Mouse (Mus musculus): ENCODE data around the gene Spag6. TPM values are rescaled to one million over a fixed set of nuclear protein-coding genes. Genes with fewer than 3 reads are reported as not detected.

Spag6 gene
- polyA plus RNA-seq, 1 experiment from 2014 or later: 0.32 TPM

DNA sequence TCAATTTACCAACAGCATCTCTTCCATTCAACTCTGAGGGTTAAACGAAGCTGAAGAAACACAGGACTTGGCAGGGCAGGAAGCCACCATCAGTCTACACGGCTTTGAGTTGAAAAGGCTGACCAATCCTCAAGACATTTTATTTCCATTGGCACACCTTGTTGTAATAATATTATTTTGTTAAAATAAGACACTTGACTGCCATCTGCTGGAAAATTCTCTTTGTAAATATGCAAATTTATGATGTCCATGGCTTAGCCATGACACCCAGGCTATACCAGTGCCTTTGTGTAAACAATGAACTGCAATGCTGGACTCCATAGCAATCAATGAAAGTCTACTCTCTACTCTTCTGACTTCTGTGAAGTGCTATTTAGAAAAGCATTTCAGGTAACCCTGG is 62.3 kb downstream of the Spag6 start:
- no peaks in the 10 kb centered on the region for H3K9me3 ChIP-seq (replicated peaks)
- H3K4me2 ChIP-seq: no peak overlapping the region
- no peak overlapping the region for H3K9ac ChIP-seq
- WGBS: 56% methylated on average over 2 of the region's 2 CpGs
- H3K36me3 ChIP-seq (ENCODE audit: poor library complexity, severe bottlenecking): no peaks in the 10 kb centered on the region
- peaks cover 6% of the 10 kb centered on the region; the same call in 1 of the 2 replicates for H3K27me3 ChIP-seq
- no peak for ATAC-seq
- no peaks in the 10 kb centered on the region for H3K4me1 ChIP-seq
- H3K27ac ChIP-seq: no peak overlapping the region
- no peak overlapping the region for H3K4me3 ChIP-seq

DNA sequence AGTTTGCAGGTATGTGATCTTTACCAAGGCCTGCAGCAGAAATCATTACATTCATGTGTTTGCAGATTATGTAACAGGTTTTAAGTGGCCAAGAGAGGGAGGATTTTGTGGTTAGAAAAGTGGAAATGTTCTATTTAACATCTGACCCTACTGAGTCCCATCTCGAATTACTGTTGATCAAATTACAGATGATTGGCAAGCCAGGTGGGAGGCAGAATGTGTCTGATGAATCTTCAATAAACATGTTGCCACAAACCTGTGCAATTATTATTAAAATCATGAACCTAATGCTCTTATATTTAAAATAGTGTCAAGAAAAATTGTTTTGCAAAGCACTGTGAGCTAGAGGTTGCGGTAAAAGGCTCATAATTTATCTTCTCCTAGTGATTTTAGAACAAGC is 71.0 kb downstream of the Spag6 start:
- no peak for ATAC-seq
- peaks cover 4% of the 10 kb centered on the region; the same call in 1 of the 2 replicates for H3K4me1 ChIP-seq

DNA sequence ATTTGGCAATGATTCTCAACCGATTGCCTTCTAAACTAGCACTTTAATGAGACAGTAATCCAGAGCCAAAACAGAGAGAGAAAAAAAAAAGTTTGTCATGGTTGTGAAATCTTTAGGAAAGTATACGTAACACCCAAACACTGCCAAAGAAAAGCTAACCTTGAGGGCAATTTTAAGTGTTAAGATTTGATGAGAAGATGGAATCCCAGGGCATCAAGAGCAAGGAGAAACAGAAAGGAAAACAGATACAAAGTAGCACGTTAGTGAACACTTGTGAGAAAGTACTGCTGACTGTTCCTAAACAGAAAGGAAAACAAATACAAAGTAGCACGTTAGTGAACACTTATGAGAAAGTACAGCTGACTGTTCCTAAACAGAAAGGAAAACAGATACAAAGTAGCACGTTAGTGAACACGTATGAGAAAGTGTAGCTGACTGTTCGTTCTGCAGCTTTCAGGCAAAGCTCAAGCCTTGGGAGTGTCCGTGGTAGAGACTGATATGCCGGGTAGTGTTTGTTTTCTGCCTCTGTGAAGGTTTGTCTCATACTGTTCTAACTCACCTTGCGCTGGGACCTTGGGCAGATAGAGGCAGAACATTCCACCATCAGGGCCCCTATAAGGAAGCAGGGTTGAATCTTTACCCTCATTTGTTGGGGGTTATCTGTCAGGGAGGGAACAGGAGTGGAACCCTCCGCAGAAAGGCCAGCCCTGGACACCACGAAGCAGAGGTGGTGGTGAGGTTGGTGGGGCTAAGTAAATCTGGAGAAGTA is 71.8 kb downstream of the Spag6 start:
- no peak overlapping the region for H3K27ac ChIP-seq
- no peaks in the 10 kb centered on the region for H3K36me3 ChIP-seq (ENCODE audit: poor library complexity, severe bottlenecking)
- H3K9me3 ChIP-seq (replicated peaks): no peaks in the 10 kb centered on the region
- H3K4me3 ChIP-seq: no peak overlapping the region
- peaks cover 7% of the 10 kb centered on the region; the same call in 1 of the 2 replicates for H3K27me3 ChIP-seq
- H3K4me2 ChIP-seq: peak overlapping the region; percentile 69
- WGBS: 55% methylated on average over 12 of the region's 12 CpGs
- H3K9ac ChIP-seq: no peak overlapping the region
- H3K4me1 ChIP-seq: peaks cover 4% of the 10 kb centered on the region; the same call in 1 of the 2 replicates
- no peak for ATAC-seq

More for the DNA sequence above, 71.0 kb downstream of the Spag6 start:
- Histone ChIP-seq H3K4me2 (no peak overlapping the region), H3K9me3 (replicated peaks) (no peaks in the 10 kb centered on the region), H3K4me3 (no peak overlapping the region), H3K9ac (no peak overlapping the region), H3K27ac (no peak overlapping the region), H3K36me3 (ENCODE audit: poor library complexity, severe bottlenecking) (no peaks in the 10 kb centered on the region), H3K27me3 (peaks cover 9% of the 10 kb centered on the region; the same call in 1 of the 2 replicates)
- 82% methylated on average over 2 of the region's 2 CpGs for WGBS

DNA sequence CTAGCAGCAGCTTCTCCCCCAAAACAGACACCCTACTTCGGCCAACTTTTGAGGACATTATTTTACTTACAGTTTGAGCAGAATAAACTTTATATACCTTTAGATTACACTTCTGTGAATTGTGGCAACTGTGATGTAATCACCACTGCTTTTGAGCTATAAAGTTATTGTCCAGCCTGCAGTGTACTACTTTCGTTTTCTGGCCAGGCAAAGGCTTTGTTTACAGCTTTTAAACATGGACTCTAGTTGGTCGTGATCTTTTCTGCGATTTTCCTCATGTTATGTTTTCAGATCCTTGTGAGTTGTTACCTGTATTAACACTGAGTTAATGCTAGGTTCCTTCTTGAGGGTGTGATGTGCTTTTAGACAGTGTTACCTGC is 72.6 kb downstream of the Spag6 start:
- Histone ChIP-seq H3K9ac (peak overlapping the region; percentile 89), H3K36me3 (ENCODE audit: poor library complexity, severe bottlenecking) (no peaks in the 10 kb centered on the region), H3K9me3 (replicated peaks) (no peaks in the 10 kb centered on the region), H3K4me2 (peak overlapping the region; percentile 69), H3K4me3 (peak overlapping the region; percentile 64), H3K27ac (peak overlapping the region; percentile 91; the same call in 1 of the 2 replicates), H3K4me1 (peaks cover 4% of the 10 kb centered on the region; the same call in 1 of the 2 replicates), H3K27me3 (0 out of 2 replicates have a peak, but pooled peaks cover 3% of the 10 kb centered on the region)
- no peak for ATAC-seq
- 44% methylated on average over 4 of the region's 4 CpGs for WGBS

DNA sequence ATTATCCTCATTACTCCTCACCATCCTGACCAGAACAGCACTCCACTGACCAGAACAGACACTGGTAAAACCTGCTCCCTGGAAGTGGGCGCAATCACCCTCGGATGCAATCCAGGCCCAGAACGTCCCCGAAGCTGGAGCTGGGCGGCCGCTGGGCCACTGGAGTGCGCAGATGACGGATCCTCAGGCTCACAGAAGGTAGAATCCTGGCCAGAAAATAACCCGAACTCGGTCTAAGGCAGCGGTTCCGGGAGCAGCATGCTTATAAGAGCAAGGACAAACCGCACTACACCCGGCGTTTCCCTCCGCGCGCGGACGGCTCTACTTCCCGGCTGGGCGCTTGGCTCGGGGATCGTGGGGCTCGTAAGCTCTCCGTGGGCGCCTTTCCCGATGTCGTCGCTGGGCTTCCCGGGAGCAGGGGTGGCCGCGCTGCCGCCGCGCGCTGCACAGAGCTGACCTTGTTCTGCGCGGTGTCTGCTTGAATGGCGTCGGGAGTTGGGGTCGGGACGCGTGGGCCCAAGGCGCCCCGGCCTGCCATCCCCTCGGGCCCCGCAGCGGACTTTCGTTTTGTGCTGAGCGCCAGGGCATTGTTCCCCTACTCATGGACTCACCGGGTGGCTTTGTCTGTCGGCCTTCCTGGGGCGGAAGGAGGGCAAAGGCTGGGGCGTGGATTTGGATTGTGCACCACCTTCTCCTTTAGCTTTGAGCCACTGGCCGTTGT is 73.1 kb downstream of the Spag6 start:
- peak overlapping the region; percentile 91 for H3K27ac ChIP-seq
- H3K27me3 ChIP-seq: 0 out of 2 replicates have a peak, but pooled peaks cover 3% of the 10 kb centered on the region
- H3K36me3 ChIP-seq (ENCODE audit: poor library complexity, severe bottlenecking): no peaks in the 10 kb centered on the region
- ATAC-seq: peak; percentile 93
- under 1% methylated on average over 56 of the region's 56 CpGs for WGBS
- H3K9ac ChIP-seq: peak overlapping the region; percentile 89
- H3K4me3 ChIP-seq: peak overlapping the region; percentile 64
- H3K4me2 ChIP-seq: peak overlapping the region; percentile 69
- no peaks in the 10 kb centered on the region for H3K9me3 ChIP-seq (replicated peaks)
- peaks cover 4% of the 10 kb centered on the region; the same call in 1 of the 2 replicates for H3K4me1 ChIP-seq

DNA sequence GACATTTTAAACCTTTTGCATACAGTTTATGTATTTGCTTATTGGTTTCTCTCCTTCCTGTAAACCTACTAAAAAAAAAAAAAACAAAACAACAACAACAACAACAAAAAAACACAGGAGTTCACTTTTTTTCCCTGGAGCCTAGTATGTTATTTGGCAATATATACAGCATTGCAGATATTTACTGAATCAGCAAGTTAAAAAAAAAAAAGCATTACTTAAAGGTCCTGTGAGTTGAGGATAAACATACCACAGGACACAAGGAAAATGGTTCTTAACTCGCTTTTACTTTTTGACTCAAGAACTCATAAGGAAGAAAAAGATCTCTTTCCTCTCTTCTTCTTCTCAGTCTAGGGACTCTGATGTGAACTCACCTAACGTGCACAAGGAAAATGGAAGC is 74.6 kb downstream of the Spag6 start:
- H3K9me3 ChIP-seq (replicated peaks): no peaks in the 10 kb centered on the region
- 89% methylated on average over 2 of the region's 2 CpGs for WGBS
- H3K4me1 ChIP-seq: peaks cover 4% of the 10 kb centered on the region; the same call in 1 of the 2 replicates
- no peak for ATAC-seq
- no peak overlapping the region for H3K4me3 ChIP-seq
- no peak overlapping the region for H3K27ac ChIP-seq
- H3K36me3 ChIP-seq (ENCODE audit: poor library complexity, severe bottlenecking): no peaks in the 10 kb centered on the region
- H3K9ac ChIP-seq: no peak overlapping the region
- no peak overlapping the region for H3K4me2 ChIP-seq
- 0 out of 2 replicates have a peak, but pooled peaks cover 3% of the 10 kb centered on the region for H3K27me3 ChIP-seq

DNA sequence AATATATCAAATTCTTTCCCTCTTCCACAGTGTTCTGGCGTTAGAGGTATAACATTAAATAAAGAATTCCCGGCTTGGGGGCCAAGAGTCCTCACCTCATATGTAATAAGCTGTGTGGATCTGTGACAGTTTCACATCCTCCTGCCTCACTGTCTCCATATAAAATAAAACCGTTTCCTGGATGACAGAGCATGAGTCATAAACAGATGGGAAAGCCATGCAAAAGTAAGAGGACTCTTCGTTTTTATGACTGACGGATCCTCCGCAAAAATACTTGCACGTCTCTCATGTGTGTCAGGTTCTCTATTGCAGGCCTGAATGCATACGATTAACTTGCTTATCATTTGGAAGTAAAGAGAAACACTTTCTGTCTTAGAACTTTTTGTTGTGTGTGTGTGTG is 78.6 kb downstream of the Spag6 start:
- H3K27ac ChIP-seq: no peak overlapping the region
- H3K36me3 ChIP-seq (ENCODE audit: poor library complexity, severe bottlenecking): no peaks in the 10 kb centered on the region
- 89% methylated on average over 8 of the region's 8 CpGs for WGBS
- H3K27me3 ChIP-seq: peaks cover 26% of the 10 kb centered on the region; the same call in 1 of the 2 replicates
- no peak for ATAC-seq
- no peaks in the 10 kb centered on the region for H3K4me1 ChIP-seq
- H3K4me2 ChIP-seq: no peak overlapping the region
- no peaks in the 10 kb centered on the region for H3K9me3 ChIP-seq (replicated peaks)
- no peak overlapping the region for H3K4me3 ChIP-seq
- no peak overlapping the region for H3K9ac ChIP-seq

GRCm38 (mm10) chr2:18774326-18774725 is 80.5 kb downstream of the Spag6 start:
- Histone ChIP-seq H3K27ac (no peak overlapping the region), H3K27me3 (peaks cover 32% of the 10 kb centered on the region; the same call in 1 of the 2 replicates), H3K4me1 (peaks cover 14% of the 10 kb centered on the region), H3K4me3 (no peak overlapping the region), H3K36me3 (ENCODE audit: poor library complexity, severe bottlenecking) (no peaks in the 10 kb centered on the region), H3K4me2 (no peak overlapping the region), H3K9me3 (replicated peaks) (no peaks in the 10 kb centered on the region), H3K9ac (no peak overlapping the region)
- ATAC-seq: no peak
- WGBS: 89% methylated on average over 6 of the region's 6 CpGs

DNA sequence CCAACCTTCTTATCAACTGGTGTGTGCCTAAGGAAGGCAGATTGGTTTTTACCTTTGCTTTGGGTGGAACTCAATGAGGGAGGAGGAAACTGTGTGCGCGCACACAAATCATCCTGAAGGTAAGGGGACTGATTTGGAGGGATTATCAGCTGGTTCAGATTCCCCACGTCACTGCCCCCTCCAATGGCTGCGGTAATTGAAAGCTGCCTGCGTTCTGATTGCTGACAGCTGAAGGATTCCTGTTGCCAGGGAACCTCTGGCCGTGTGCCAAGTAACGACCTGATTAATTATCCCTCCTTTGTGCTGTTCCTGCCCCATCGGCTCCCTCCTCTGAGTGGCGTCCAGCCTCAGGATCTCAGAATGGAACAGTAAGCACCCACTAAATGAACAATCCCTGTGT is 84.4 kb downstream of the Spag6 start:
- H3K27ac ChIP-seq: no peak overlapping the region
- H3K27me3 ChIP-seq: peaks cover 52% of the 10 kb centered on the region

GRCm38 (mm10) chr2:18779830-18780229 is 86.0 kb downstream of the Spag6 start:
- H3K4me1 ChIP-seq: peaks cover 14% of the 10 kb centered on the region
- 72% methylated on average over 3 of the region's 3 CpGs for WGBS
- ATAC-seq: no peak
- peaks cover 44% of the 10 kb centered on the region for H3K27me3 ChIP-seq
- H3K9me3 ChIP-seq (replicated peaks): no peaks in the 10 kb centered on the region; the same call in 1 of the 2 replicates
- H3K9ac ChIP-seq: no peak overlapping the region
- no peak overlapping the region for H3K4me3 ChIP-seq
- no peak overlapping the region for H3K27ac ChIP-seq
- no peaks in the 10 kb centered on the region for H3K36me3 ChIP-seq (ENCODE audit: poor library complexity, severe bottlenecking)
- no peak overlapping the region for H3K4me2 ChIP-seq

More for the DNA sequence above, 84.4 kb downstream of the Spag6 start:
- no peaks in the 10 kb centered on the region; the same call in 1 of the 2 replicates for H3K9me3 ChIP-seq (replicated peaks)
- WGBS: 2% methylated on average over 9 of the region's 9 CpGs
- H3K4me1 ChIP-seq: peaks cover 14% of the 10 kb centered on the region
- no peak overlapping the region for H3K9ac ChIP-seq
- H3K4me2 ChIP-seq: peak overlapping the region; percentile 45
- no peak overlapping the region for H3K4me3 ChIP-seq
- peak; percentile 94 for ATAC-seq
- no peaks in the 10 kb centered on the region for H3K36me3 ChIP-seq (ENCODE audit: poor library complexity, severe bottlenecking)

- H3K4me1 ChIP-seq: peaks cover 14% of the 10 kb centered on the region
- no peaks in the 10 kb centered on the region; the same call in 1 of the 2 replicates for H3K9me3 ChIP-seq (replicated peaks)
- H3K27ac ChIP-seq: no peak overlapping the region
- no peak overlapping the region for H3K9ac ChIP-seq
- H3K4me2 ChIP-seq: no peak overlapping the region
- H3K4me3 ChIP-seq: no peak overlapping the region
- H3K36me3 ChIP-seq (ENCODE audit: poor library complexity, severe bottlenecking): no peaks in the 10 kb centered on the region
- ATAC-seq: no peak
- WGBS: 78% methylated on average over 7 of the region's 7 CpGs
- peaks cover 33% of the 10 kb centered on the region for H3K27me3 ChIP-seq
Observed at GRCm38 (mm10) chr2:18781296-18781695, 87.5 kb downstream of the Spag6 start.

- WGBS: 76% methylated on average over 4 of the region's 4 CpGs
- ATAC-seq: no peak
- H3K9me3 ChIP-seq (replicated peaks): no peaks in the 10 kb centered on the region
Observed at GRCm38 (mm10) chr2:18794261-18794660, 100.4 kb downstream of the Spag6 start.

More at GRCm38 (mm10) chr2:18794261-18794660, 100.4 kb downstream of the Spag6 start:
- Histone ChIP-seq H3K27me3 (peaks cover 35% of the 10 kb centered on the region), H3K4me3 (no peak overlapping the region), H3K36me3 (ENCODE audit: poor library complexity, severe bottlenecking) (no peaks in the 10 kb centered on the region), H3K4me2 (no peak overlapping the region), H3K9ac (no peak overlapping the region), H3K27ac (no peak overlapping the region), H3K4me1 (peaks cover 5% of the 10 kb centered on the region; the same call in 1 of the 2 replicates)
